Mouse (Mus musculus) erythroid progenitor cell, adult 5-6 weeks (primary cell): ENCODE data around the gene Olfr397. TPM values are rescaled to one million over a fixed set of nuclear protein-coding genes. Genes with fewer than 3 reads are reported as not detected.

ENCODE experiments used
- ATAC-seq: replicated peaks from 2 replicates; pipeline ENCODE4 v1.8.0; 2016; ENCODE audit warnings: moderate number of reproducible peaks, mild to moderate bottlenecking, moderate TSS enrichment, inconsistent platforms; ENCODE audit not compliant: poor library complexity, low FRiP score, severe bottlenecking
- total RNA-seq, 2 experiments: library from RNA; stranded (forward) in 1 of 2; stranded (reverse) in 1 of 2; fragments of 150-400 nt in 1 of 2; fragments of 186-747, 209-891 nt in 1 of 2; gene quantifications; 2 replicates each; pipeline versions ENCODE4 v1.2.3 to v1.2.4; 2015 to 2017; ENCODE audit warnings: low replicate concordance in 2 of 2

Gene Olfr397
- total RNA-seq (2015; ENCODE audit: low replicate concordance) (not detected in 2 replicates), total RNA-seq (2017; ENCODE audit: low replicate concordance) (not detected in 2 replicates)

GRCm38 (mm10) chr11:73960517-73960916 lies at the start of gene Olfr397:
Olfr397 (plus strand) TSS chr11:73960817.
- no peak for ATAC-seq

GRCm38 (mm10) chr11:73936377-73936776 lies 24.2 kb upstream of the Olfr397 start, which contains the start of gene Olfr23:
Olfr23 (plus strand) TSS chr11:73936677.
- no peak for ATAC-seq

- ATAC-seq = no peak
These were observed 29.7 kb downstream of the Olfr397 start, which contains the start of gene Olfr398 for GRCm38 (mm10) chr11:73990307-73990706. Olfr398 (minus strand) TSS chr11:73990407.

GRCm38 (mm10) chr11:73993115-73993514 lies 32.5 kb downstream of the Olfr397 start:
- ATAC-seq = no peak

Other genes with a start within 250 kb of the Olfr397 start
- gene Olfr389, start 180.1 kb upstream of the Olfr397 start, total RNA-seq (2015; ENCODE audit: low replicate concordance) = not detected in 2 replicates
- not detected in 2 replicates for gene Olfr389, start 180.1 kb upstream of the Olfr397 start, total RNA-seq (2017; ENCODE audit: low replicate concordance)
- not detected in 2 replicates for gene Olfr390, start 177.9 kb upstream of the Olfr397 start, total RNA-seq (2015; ENCODE audit: low replicate concordance)
- not detected in 2 replicates for gene Olfr390, start 177.9 kb upstream of the Olfr397 start, total RNA-seq (2017; ENCODE audit: low replicate concordance)
- gene Olfr391-ps, start 157.8 kb upstream of the Olfr397 start, total RNA-seq (2015; ENCODE audit: low replicate concordance) = not detected in 2 replicates
- not detected in 2 replicates for gene Olfr391-ps, start 157.8 kb upstream of the Olfr397 start, total RNA-seq (2017; ENCODE audit: low replicate concordance)
- not detected in 2 replicates for gene Olfr392, start 143.8 kb upstream of the Olfr397 start, total RNA-seq (2015; ENCODE audit: low replicate concordance)
- not detected in 2 replicates for gene Olfr392, start 143.8 kb upstream of the Olfr397 start, total RNA-seq (2017; ENCODE audit: low replicate concordance)
- gene Olfr393, start 109.4 kb upstream of the Olfr397 start, total RNA-seq (2015; ENCODE audit: low replicate concordance) = not detected in 2 replicates
- not detected in 2 replicates for gene Olfr393, start 109.4 kb upstream of the Olfr397 start, total RNA-seq (2017; ENCODE audit: low replicate concordance)
- gene Olfr394, start 70.0 kb upstream of the Olfr397 start, total RNA-seq (2015; ENCODE audit: low replicate concordance) = not detected in 2 replicates
- under 0.01 TPM in 1 of 2 replicates, not detected in the other for gene Olfr394, start 70.0 kb upstream of the Olfr397 start, total RNA-seq (2017; ENCODE audit: low replicate concordance)
- not detected in 2 replicates for gene Olfr395, start 51.5 kb upstream of the Olfr397 start, total RNA-seq (2015; ENCODE audit: low replicate concordance)
- not detected in 2 replicates for gene Olfr395, start 51.5 kb upstream of the Olfr397 start, total RNA-seq (2017; ENCODE audit: low replicate concordance)
- not detected in 2 replicates for gene Olfr23, start 24.1 kb upstream of the Olfr397 start, total RNA-seq (2015; ENCODE audit: low replicate concordance)
- not detected in 2 replicates for gene Olfr23, start 24.1 kb upstream of the Olfr397 start, total RNA-seq (2017; ENCODE audit: low replicate concordance)
- not detected in 2 replicates for gene Olfr398, start 29.6 kb downstream of the Olfr397 start, total RNA-seq (2015; ENCODE audit: low replicate concordance)
- not detected in 2 replicates for gene Olfr398, start 29.6 kb downstream of the Olfr397 start, total RNA-seq (2017; ENCODE audit: low replicate concordance)
- gene Olfr139, start 95.7 kb downstream of the Olfr397 start, total RNA-seq (2015; ENCODE audit: low replicate concordance) = not detected in 2 replicates
- not detected in 2 replicates for gene Olfr139, start 95.7 kb downstream of the Olfr397 start, total RNA-seq (2017; ENCODE audit: low replicate concordance)
- not detected in 2 replicates for gene Olfr399, start 95.8 kb downstream of the Olfr397 start, total RNA-seq (2015; ENCODE audit: low replicate concordance)
- gene Olfr399, start 95.8 kb downstream of the Olfr397 start, total RNA-seq (2017; ENCODE audit: low replicate concordance) = not detected in 2 replicates
- not detected in 2 replicates for gene Zfp616, start 109.1 kb downstream of the Olfr397 start, total RNA-seq (2015; ENCODE audit: low replicate concordance)
- not detected in 2 replicates for gene Zfp616, start 109.1 kb downstream of the Olfr397 start, total RNA-seq (2017; ENCODE audit: low replicate concordance)
- gene Olfr401, start 152.9 kb downstream of the Olfr397 start, total RNA-seq (2015; ENCODE audit: low replicate concordance) = not detected in 2 replicates
- gene Olfr401, start 152.9 kb downstream of the Olfr397 start, total RNA-seq (2017; ENCODE audit: low replicate concordance) = not detected in 2 replicates
- not detected in 2 replicates for gene Olfr402, start 192.7 kb downstream of the Olfr397 start, total RNA-seq (2015; ENCODE audit: low replicate concordance)
- not detected in 2 replicates for gene Olfr402, start 192.7 kb downstream of the Olfr397 start, total RNA-seq (2017; ENCODE audit: low replicate concordance)
- gene Olfr403, start 225.4 kb downstream of the Olfr397 start, total RNA-seq (2015; ENCODE audit: low replicate concordance) = not detected in 2 replicates
- not detected in 2 replicates for gene Olfr403, start 225.4 kb downstream of the Olfr397 start, total RNA-seq (2017; ENCODE audit: low replicate concordance)